Mouse (Mus musculus) hindbrain, embryonic 11.5 days (tissue): ENCODE measurements at regions not wholly inside any gene's neighbourhood (a gene's known extent, or its start where the extent isn't known, plus 50 kb on each side); places are given as distances from the start of the nearest gene placed in this dataset.

Experiments
- ATAC-seq: fragments of 200-750 bp; cut with Nextera tagmentation; 2 replicates; pipeline ENCODE4 v1.8.0; 2017; ENCODE audit warnings: mild to moderate bottlenecking, moderate TSS enrichment, moderate library complexity; ENCODE audit not compliant: low FRiP score
- DNase-seq: peaks from one replicate; pipeline ENCODE4 v3.0.0-alpha.2; 2015; ENCODE audit warnings: low spot score
- H3K27ac ChIP-seq: fragments of 300-500 bp; sonication (generic); 2 replicates; pipeline ENCODE4 v1.5.1; 2014; ENCODE audit warnings: mild to moderate bottlenecking, low read depth, low read length
- H3K27me3 ChIP-seq: fragments of 300-500 bp; sonication (generic); 2 replicates; pipeline ENCODE4 v1.6.1; 2014; ENCODE audit warnings: mild to moderate bottlenecking, low read length, moderate library complexity, mixed read lengths; ENCODE audit not compliant: control insufficient read depth, insufficient read depth
- H3K36me3 ChIP-seq: fragments of 300-500 bp; sonication (generic); 2 replicates; pipeline ENCODE4 v1.6.1; 2014; ENCODE audit warnings: mild to moderate bottlenecking, low read length, moderate library complexity, mixed read lengths; ENCODE audit not compliant: control insufficient read depth, insufficient read depth
- H3K4me1 ChIP-seq: fragments of 300-500 bp; sonication (generic); replicated peaks from 2 replicates; pipeline ENCODE4 v1.6.1; 2014; ENCODE audit warnings: low read length, mixed read lengths; ENCODE audit not compliant: control insufficient read depth, insufficient read depth
- H3K4me2 ChIP-seq: fragments of 300-500 bp; sonication (generic); replicated peaks from 2 replicates; pipeline ENCODE4 v1.6.1; 2014; ENCODE audit warnings: mild to moderate bottlenecking, low read depth, low read length
- H3K4me3 ChIP-seq: fragments of 300-500 bp; sonication (generic); 2 replicates; pipeline ENCODE4 v1.5.1; 2014; ENCODE audit warnings: low read depth, low read length
- H3K9ac ChIP-seq: fragments of 300-500 bp; sonication (generic); 2 replicates; pipeline ENCODE4 v1.6.1; 2014; ENCODE audit warnings: low read depth, low read length
- H3K9me3 ChIP-seq: fragments of 300-500 bp; sonication (generic); 2 replicates; pipeline ENCODE4 v1.6.1; 2016; ENCODE audit warnings: low read length; ENCODE audit not compliant: control insufficient read depth
- WGBS: fragments of 180-500 bp; shearing (Covaris S2); extraction: QIAGEN DNeasy Blood & Tissue Kit; methylation state at CpG from one replicate; pipeline ENCODE4 v1.1.7; 2014; 5-methylcytosine and 5-hydroxymethylcytosine counted together

GRCm38 (mm10) chr1:120961235-120961634, 359.0 kb downstream of the En1 start:
- no peak overlapping the region for H3K4me3 ChIP-seq
- 81% methylated on average over 1 of the region's 1 CpGs for WGBS
- no peak overlapping the region for H3K27ac ChIP-seq
- ATAC-seq: no peak
- H3K9me3 ChIP-seq: no peaks in the 10 kb centered on the region
- H3K27me3 ChIP-seq: no peaks in the 10 kb centered on the region
- no peaks in the 10 kb centered on the region for H3K4me1 ChIP-seq
- no peaks in the 10 kb centered on the region for H3K36me3 ChIP-seq
- no peak overlapping the region for H3K9ac ChIP-seq
- no peak for DNase-seq
- H3K4me2 ChIP-seq: no peak overlapping the region

DNA sequence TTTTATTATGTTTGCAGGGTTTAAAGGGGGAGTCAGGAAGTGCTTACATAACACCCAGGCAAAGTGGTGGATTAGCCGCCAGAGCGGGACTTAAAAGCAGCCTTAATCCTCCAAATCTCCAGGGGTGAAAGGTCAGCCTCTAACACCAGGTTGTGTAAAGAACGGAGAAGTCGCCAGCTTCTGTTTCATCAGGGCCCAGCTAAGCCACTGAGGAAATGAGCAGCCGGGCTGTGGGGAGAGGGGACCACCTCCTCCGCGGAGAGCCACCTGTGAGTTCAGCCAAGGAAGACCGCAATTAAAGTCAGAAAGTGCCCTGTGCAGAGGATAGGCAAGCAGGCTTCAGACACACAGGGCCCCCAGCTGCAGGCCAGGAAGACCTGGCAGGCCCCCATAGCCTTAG, 359.8 kb downstream of the En1 start:
- ATAC-seq (no peak), DNase-seq (no peak)
- H3K9ac ChIP-seq: no peak overlapping the region
- H3K9me3 ChIP-seq: no peaks in the 10 kb centered on the region
- H3K4me2 ChIP-seq: no peak overlapping the region
- no peak overlapping the region for H3K27ac ChIP-seq
- no peak overlapping the region for H3K4me3 ChIP-seq
- H3K27me3 ChIP-seq: no peaks in the 10 kb centered on the region
- 18% methylated on average over 8 of the region's 8 CpGs for WGBS
- H3K4me1 ChIP-seq: no peaks in the 10 kb centered on the region
- no peaks in the 10 kb centered on the region for H3K36me3 ChIP-seq

DNA sequence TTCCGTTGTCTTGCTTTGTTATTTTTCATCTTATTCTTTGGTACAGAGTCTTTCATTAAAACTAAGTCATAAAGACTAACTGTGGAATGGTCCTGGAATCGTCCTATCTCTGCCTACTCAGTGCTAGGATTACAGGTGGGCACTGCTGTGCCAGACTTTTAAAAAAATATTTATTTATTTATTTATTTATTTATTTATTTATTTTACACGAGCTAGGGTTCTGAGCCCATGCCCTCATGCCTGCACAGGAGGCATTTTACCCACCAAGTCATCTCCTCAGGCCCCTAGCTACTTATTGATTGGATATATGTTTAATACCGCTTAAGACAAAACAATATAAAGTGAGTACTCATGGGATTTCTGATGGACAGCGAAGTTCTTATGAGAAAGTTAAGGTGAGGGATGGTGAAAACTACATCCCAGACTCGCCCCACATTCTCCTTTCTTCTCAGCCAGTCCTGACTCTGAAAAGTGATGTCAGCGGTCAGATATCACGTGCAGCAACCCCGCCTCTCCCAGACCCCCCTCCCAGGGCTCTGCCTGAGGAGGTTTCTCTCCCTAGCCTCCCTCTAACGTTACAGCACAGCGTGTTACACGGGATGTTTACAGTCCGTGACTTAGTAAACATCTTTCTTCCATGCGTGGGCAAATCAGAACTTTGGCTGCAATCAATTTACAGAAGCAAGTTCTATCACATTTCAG, 361.4 kb downstream of the En1 start:
- Histone ChIP-seq H3K9ac (0 out of 2 replicates have a peak overlapping the region, but pooled peaks have one; percentile 24), H3K36me3 (no peaks in the 10 kb centered on the region), H3K4me3 (no peak overlapping the region), H3K27ac (no peak overlapping the region), H3K27me3 (no peaks in the 10 kb centered on the region), H3K4me2 (peak overlapping the region; percentile 28), H3K9me3 (no peaks in the 10 kb centered on the region), H3K4me1 (no peaks in the 10 kb centered on the region)
- 29% methylated on average over 14 of the region's 14 CpGs for WGBS
- peak; percentile 78 for ATAC-seq
- DNase-seq: peak; percentile 48

DNA sequence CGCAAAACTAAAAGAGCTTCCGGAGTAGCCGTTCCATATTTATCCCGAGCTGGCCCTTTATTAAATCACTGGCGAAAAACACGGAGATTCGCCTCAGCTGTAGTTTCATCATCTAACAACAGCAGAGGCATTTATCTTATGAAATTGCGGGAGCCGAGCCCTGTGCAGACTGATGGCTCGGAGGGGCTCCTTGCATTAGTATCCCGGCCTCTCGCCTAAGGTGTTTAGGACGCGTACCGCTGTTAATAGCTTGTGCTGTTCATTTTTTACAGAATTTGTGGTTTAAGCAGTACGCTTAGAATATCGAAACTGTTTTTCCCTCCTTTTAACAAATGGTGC, 361.9 kb downstream of the En1 start:
- no peak overlapping the region for H3K9ac ChIP-seq
- peak overlapping the region; percentile 28 for H3K4me2 ChIP-seq
- no peaks in the 10 kb centered on the region for H3K9me3 ChIP-seq
- H3K27me3 ChIP-seq: no peaks in the 10 kb centered on the region
- no peak overlapping the region for H3K4me3 ChIP-seq
- H3K27ac ChIP-seq: no peak overlapping the region
- no peaks in the 10 kb centered on the region for H3K4me1 ChIP-seq
- WGBS: 62% methylated on average over 17 of the region's 17 CpGs
- no peaks in the 10 kb centered on the region for H3K36me3 ChIP-seq
- no peak for ATAC-seq
- no peak for DNase-seq

DNA sequence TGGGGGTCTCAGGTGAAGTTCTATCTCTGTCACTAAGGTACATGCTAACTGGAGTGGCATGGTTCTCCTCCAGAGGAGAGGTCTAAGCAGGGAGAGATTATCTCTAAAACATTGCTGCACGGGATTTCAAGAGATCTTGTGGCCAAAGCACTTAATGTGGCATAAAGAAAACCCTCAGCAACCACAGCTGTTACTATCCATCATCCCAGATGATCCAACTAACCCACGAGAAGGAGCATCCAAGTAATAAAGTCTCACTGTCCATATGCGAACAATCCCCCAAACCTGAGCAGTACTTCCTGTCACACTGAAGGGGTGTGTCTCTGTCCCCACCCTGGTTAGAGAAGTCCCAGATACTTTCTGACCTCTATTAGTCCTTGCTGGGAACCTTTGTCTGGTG, 363.9 kb downstream of the En1 start:
- no peak overlapping the region for H3K9ac ChIP-seq
- no peaks in the 10 kb centered on the region for H3K27me3 ChIP-seq
- no peak overlapping the region for H3K4me2 ChIP-seq
- H3K36me3 ChIP-seq: no peaks in the 10 kb centered on the region
- no peak for DNase-seq
- WGBS: 78% methylated on average over 3 of the region's 3 CpGs
- no peaks in the 10 kb centered on the region for H3K9me3 ChIP-seq
- H3K27ac ChIP-seq: no peak overlapping the region
- no peak for ATAC-seq
- no peak overlapping the region for H3K4me3 ChIP-seq
- no peaks in the 10 kb centered on the region for H3K4me1 ChIP-seq

DNA sequence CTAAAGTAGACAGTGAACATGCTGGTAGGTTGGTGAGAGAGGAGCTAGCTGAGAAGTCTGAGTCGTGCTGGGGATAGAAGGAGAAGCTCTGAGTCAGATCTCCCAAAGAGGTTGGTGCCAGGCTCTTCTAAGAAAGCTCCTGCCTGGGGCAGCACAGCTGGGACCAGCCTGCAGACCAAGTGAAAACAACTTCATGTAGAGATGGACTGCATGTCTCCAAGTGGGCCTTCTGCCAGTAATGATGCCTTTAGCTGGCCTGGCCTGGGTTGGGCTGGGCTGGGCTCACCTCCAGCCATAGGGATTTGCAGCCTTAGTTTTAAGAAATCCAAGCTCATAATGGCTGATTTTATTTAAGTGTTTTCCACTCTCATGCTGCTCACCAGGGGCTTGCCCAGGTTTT, 357.7 kb downstream of the Insig2 start:
- Histone ChIP-seq H3K4me2 (no peak overlapping the region), H3K27ac (no peak overlapping the region), H3K4me3 (no peak overlapping the region), H3K4me1 (no peaks in the 10 kb centered on the region), H3K9ac (no peak overlapping the region), H3K36me3 (no peaks in the 10 kb centered on the region), H3K27me3 (no peaks in the 10 kb centered on the region), H3K9me3 (no peaks in the 10 kb centered on the region)
- 84% methylated on average over 1 of the region's 1 CpGs for WGBS
- no peak for DNase-seq
- no peak for ATAC-seq

GRCm38 (mm10) chr1:121004535-121004934, 327.9 kb downstream of the Insig2 start:
- no peaks in the 10 kb centered on the region for H3K36me3 ChIP-seq
- no peak overlapping the region for H3K4me2 ChIP-seq
- no peak for DNase-seq
- H3K4me1 ChIP-seq: no peaks in the 10 kb centered on the region
- H3K27me3 ChIP-seq: no peaks in the 10 kb centered on the region
- H3K9me3 ChIP-seq: no peaks in the 10 kb centered on the region
- no peak overlapping the region for H3K27ac ChIP-seq
- no peak for ATAC-seq
- H3K4me3 ChIP-seq: no peak overlapping the region
- WGBS: 94% methylated on average over 7 of the region's 7 CpGs
- H3K9ac ChIP-seq: no peak overlapping the region

GRCm38 (mm10) chr1:121005198-121005597, 327.2 kb downstream of the Insig2 start:
- no peak for DNase-seq
- H3K4me2 ChIP-seq: no peak overlapping the region

DNA sequence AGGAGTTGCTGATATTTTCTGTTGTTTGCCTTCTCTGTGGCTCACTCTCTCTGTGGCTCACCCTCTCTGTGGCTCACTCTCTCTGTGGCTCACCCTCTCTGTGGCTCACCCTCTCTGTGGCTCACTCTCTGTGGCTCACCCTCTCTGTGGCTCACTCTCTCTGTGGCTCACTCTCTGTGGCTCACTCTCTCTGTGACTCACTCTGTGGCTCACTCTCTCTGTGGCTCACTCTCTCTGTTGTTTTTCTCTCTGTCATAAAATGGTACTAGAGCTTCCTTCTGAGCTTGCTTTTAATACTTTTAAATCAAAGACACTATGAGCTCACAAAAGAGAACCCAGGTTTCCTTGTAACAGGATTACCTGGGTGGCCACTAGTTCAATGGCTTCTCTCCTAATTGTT, 320.3 kb downstream of the Insig2 start:
- DNase-seq: no peak
- Histone ChIP-seq H3K4me1 (no peaks in the 10 kb centered on the region), H3K36me3 (no peaks in the 10 kb centered on the region), H3K9ac (no peak overlapping the region), H3K27ac (no peak overlapping the region), H3K4me3 (no peak overlapping the region), H3K4me2 (no peak overlapping the region), H3K9me3 (no peaks in the 10 kb centered on the region), H3K27me3 (no peaks in the 10 kb centered on the region)
- no peak for ATAC-seq

More at GRCm38 (mm10) chr1:121005198-121005597, 327.2 kb downstream of the Insig2 start:
- no peak overlapping the region for H3K9ac ChIP-seq
- H3K36me3 ChIP-seq: no peaks in the 10 kb centered on the region
- no peak overlapping the region for H3K27ac ChIP-seq
- H3K9me3 ChIP-seq: no peaks in the 10 kb centered on the region
- no peaks in the 10 kb centered on the region for H3K4me1 ChIP-seq
- no peaks in the 10 kb centered on the region for H3K27me3 ChIP-seq
- no peak overlapping the region for H3K4me3 ChIP-seq
- 43% methylated on average over 3 of the region's 3 CpGs for WGBS
- ATAC-seq: no peak
